Mouse (Mus musculus) heart, adult 8-10 months (tissue): ENCODE measurements at regions not wholly inside any gene's neighbourhood (a gene's known extent, or its start where the extent isn't known, plus 50 kb on each side); places are given as distances from the start of the nearest gene placed in this dataset.
"Not testable (repeated sequence)": the region's sequence is repeated elsewhere in the genome, so short reads cannot be mapped to it uniquely, and the experiment has no call there.

ENCODE experiments used
- DNase-seq: peaks from one replicate; pipeline ENCODE4 v3.0.0; 2022; ENCODE audit warnings: low spot score

GRCm38 (mm10) chr8:20812164-20812872, 80.2 kb upstream of the Defb33 start:
- DNase-seq = not testable (repeated sequence)

GRCm38 (mm10) chr8:20813493-20813892, 79.0 kb upstream of the Defb33 start:
- DNase-seq = not testable (repeated sequence)

- peak; percentile 40 for DNase-seq
Observed at GRCm38 (mm10) chr8:20822434-20822833, 70.0 kb upstream of the Defb33 start.

GRCm38 (mm10) chr8:20823219-20823618, 69.2 kb upstream of the Defb33 start:
- not testable (repeated sequence) for DNase-seq

- DNase-seq = not testable (repeated sequence)
Observed at GRCm38 (mm10) chr8:20839481-20839880, 53.0 kb upstream of the Defb33 start.
